Mouse (Mus musculus) heart, embryonic 14.5 days (tissue): ENCODE measurements around the gene Rassf6. TPM values are rescaled to one million over a fixed set of nuclear protein-coding genes. Genes with fewer than 3 reads are reported as not detected.

Experiments
- ATAC-seq: fragments of 200-750 bp; cut with Nextera tagmentation; 2 replicates; pipeline ENCODE4 v1.8.0; 2017; ENCODE audit warnings: low read depth, moderate TSS enrichment; ENCODE audit not compliant: insufficient number of reproducible peaks, insufficient read depth, low FRiP score
- H3K27ac ChIP-seq, 2 experiments: fragments of 200-500 bp in 1 of 2; fragments of 300-500 bp in 1 of 2; sonication (generic) in 1 of 2; replicated peaks in 1 of 2; 2 replicates each; pipeline ENCODE4 v1.5.1; 2012 to 2014; ENCODE audit warnings: low read depth in 2 of 2, low read length in 2 of 2, control low read depth in 1 of 2, mild to moderate bottlenecking in 1 of 2, mixed read lengths in 1 of 2; ENCODE audit not compliant: control insufficient read depth in 1 of 2, insufficient read depth in 1 of 2
- H3K27me3 ChIP-seq: fragments of 300-500 bp; sonication (generic); 2 replicates; pipeline ENCODE4 v1.6.1; 2014; ENCODE audit warnings: mild to moderate bottlenecking, low read length, control low read depth; ENCODE audit not compliant: control insufficient read depth, insufficient read depth
- H3K36me3 ChIP-seq: fragments of 300-500 bp; sonication (generic); 2 replicates; pipeline ENCODE4 v1.6.1; 2014; ENCODE audit warnings: mild to moderate bottlenecking, control low read depth, low read length, mixed read lengths; ENCODE audit not compliant: control insufficient read depth, insufficient read depth
- H3K4me1 ChIP-seq, 2 experiments: fragments of 200-500 bp in 1 of 2; fragments of 300-500 bp in 1 of 2; sonication (generic) in 1 of 2; 2 replicates each; pipeline ENCODE4 v1.6.1; 2012 to 2014; ENCODE audit warnings: low read length in 2 of 2, control low read depth in 1 of 2, mixed read lengths in 1 of 2; ENCODE audit not compliant: control insufficient read depth in 2 of 2, insufficient read depth in 2 of 2
- H3K4me2 ChIP-seq: fragments of 300-500 bp; sonication (generic); 2 replicates; pipeline ENCODE4 v1.6.1; 2014; ENCODE audit warnings: mild to moderate bottlenecking, low read length
- H3K4me3 ChIP-seq, 2 experiments: fragments of 200-500 bp in 1 of 2; fragments of 300-500 bp in 1 of 2; sonication (generic) in 1 of 2; 2 replicates each; pipeline ENCODE4 v1.5.1; 2012 to 2014; ENCODE audit warnings: low read length in 2 of 2, mild to moderate bottlenecking in 2 of 2, control low read depth in 1 of 2, low read depth in 1 of 2, moderate library complexity in 1 of 2; ENCODE audit not compliant: control insufficient read depth in 1 of 2, insufficient read depth in 1 of 2
- H3K9ac ChIP-seq: fragments of 300-500 bp; sonication (generic); 2 replicates; pipeline ENCODE4 v1.6.1; 2014; ENCODE audit warnings: mild to moderate bottlenecking, low read length
- H3K9me3 ChIP-seq: fragments of 300-500 bp; sonication (generic); 2 replicates; pipeline ENCODE4 v1.6.1; 2016; ENCODE audit warnings: low read length, control low read depth; ENCODE audit not compliant: control insufficient read depth
- WGBS: fragments of 180-500 bp; shearing (Covaris S2); extraction: QIAGEN DNeasy Blood & Tissue Kit; methylation state at CpG from one replicate; pipeline ENCODE4 v1.1.7; 2014; 5-methylcytosine and 5-hydroxymethylcytosine counted together
- polyA plus RNA-seq: library from polyadenylated mRNA; unstranded; fragments of >200 nt; fragmentation: Nextera tagmentation; extraction: Ambion mirVana; gene quantifications from 2 replicates; pipeline ENCODE4 v1.2.1, GENCODE M21; 2014

Gene Rassf6
- 0.27 and 0.55 TPM in 2 replicates for polyA plus RNA-seq

GRCm38 (mm10) chr5:90640286-90641217 is at the start of gene Rassf6:
TSS of gene Rassf6 (minus strand) at chr5:90640657.
- Histone ChIP-seq H3K4me2 (peak within 1 kb of the TSS; percentile 83), H3K27ac (no peak within 1 kb of the TSS), H3K27me3 (no peaks in the 10 kb centered on the region), H3K9me3 (no peaks in the 10 kb centered on the region), H3K36me3 (no peaks in the 10 kb centered on the region), H3K4me3 (peak within 1 kb of the TSS; percentile 51 to 54), H3K9ac (peak within 1 kb of the TSS; percentile 59), H3K4me1 (peaks cover 2 to 6% of the 10 kb centered on the region in 2 experiments; a peak in 1 of 4 replicates)
- 7% methylated on average over 26 of the region's 26 CpGs for WGBS
- ATAC-seq: peak; percentile 43; the same call in 1 of the 2 replicates

GRCm38 (mm10) chr5:90689426-90690128 is 49.1 kb upstream of the Rassf6 start:
- no peak overlapping the region for H3K9ac ChIP-seq
- H3K4me3 ChIP-seq: no peak overlapping the region
- no peak overlapping the region for H3K4me2 ChIP-seq
- no peaks in the 10 kb centered on the region for H3K36me3 ChIP-seq
- no peak for ATAC-seq
- no peak overlapping the region for H3K27ac ChIP-seq
- 82% methylated on average over 8 of the region's 8 CpGs for WGBS
- no peaks in the 10 kb centered on the region for H3K4me1 ChIP-seq
- H3K27me3 ChIP-seq: no peaks in the 10 kb centered on the region
- H3K9me3 ChIP-seq: no peaks in the 10 kb centered on the region

- Histone ChIP-seq H3K9me3 (no peaks in the 10 kb centered on the region), H3K36me3 (no peaks in the 10 kb centered on the region), H3K4me3 (no peak overlapping the region), H3K9ac (no peak overlapping the region), H3K4me1 (no peaks in the 10 kb centered on the region), H3K4me2 (no peak overlapping the region), H3K27me3 (no peaks in the 10 kb centered on the region), H3K27ac (no peak overlapping the region)
- 89% methylated on average over 10 of the region's 10 CpGs for WGBS
- no peak for ATAC-seq
Measured at GRCm38 (mm10) chr5:90687913-90688312, 47.5 kb upstream of the Rassf6 start.

- no peaks in the 10 kb centered on the region for H3K4me1 ChIP-seq
- no peaks in the 10 kb centered on the region for H3K36me3 ChIP-seq
- no peaks in the 10 kb centered on the region for H3K27me3 ChIP-seq
- no peak overlapping the region for H3K9ac ChIP-seq
- no peak for ATAC-seq
- no peak overlapping the region for H3K4me2 ChIP-seq
- 48% methylated on average over 4 of the region's 4 CpGs for WGBS
- no peak overlapping the region for H3K4me3 ChIP-seq
- no peak overlapping the region for H3K27ac ChIP-seq
- H3K9me3 ChIP-seq: no peaks in the 10 kb centered on the region
Measured at GRCm38 (mm10) chr5:90684994-90685393, 44.5 kb upstream of the Rassf6 start.

- Histone ChIP-seq H3K4me2 (no peak overlapping the region), H3K36me3 (no peaks in the 10 kb centered on the region), H3K4me3 (no peak overlapping the region), H3K27me3 (no peaks in the 10 kb centered on the region), H3K4me1 (no peaks in the 10 kb centered on the region), H3K9me3 (no peaks in the 10 kb centered on the region), H3K27ac (no peak overlapping the region), H3K9ac (no peak overlapping the region)
- no peak for ATAC-seq
- 75% methylated on average over 4 of the region's 4 CpGs for WGBS
Measured at GRCm38 (mm10) chr5:90681842-90682241, 41.4 kb upstream of the Rassf6 start.

- no peak overlapping the region for H3K27ac ChIP-seq
- no peaks in the 10 kb centered on the region for H3K9me3 ChIP-seq
- WGBS: 79% methylated on average over 2 of the region's 2 CpGs
- no peaks in the 10 kb centered on the region for H3K36me3 ChIP-seq
- no peak overlapping the region for H3K4me3 ChIP-seq
- no peak overlapping the region for H3K9ac ChIP-seq
- no peaks in the 10 kb centered on the region for H3K27me3 ChIP-seq
- no peaks in the 10 kb centered on the region for H3K4me1 ChIP-seq
- ATAC-seq: no peak
- H3K4me2 ChIP-seq: no peak overlapping the region
Measured at GRCm38 (mm10) chr5:90677560-90677959, 37.1 kb upstream of the Rassf6 start.

GRCm38 (mm10) chr5:90661852-90662251 is 21.4 kb upstream of the Rassf6 start:
- WGBS: 53% methylated on average over 8 of the region's 8 CpGs
- H3K4me1 ChIP-seq: no peaks in the 10 kb centered on the region
- no peaks in the 10 kb centered on the region for H3K27me3 ChIP-seq
- no peak for ATAC-seq
- no peaks in the 10 kb centered on the region for H3K9me3 ChIP-seq
- no peaks in the 10 kb centered on the region for H3K36me3 ChIP-seq
- H3K9ac ChIP-seq: no peak overlapping the region
- no peak overlapping the region for H3K27ac ChIP-seq
- H3K4me3 ChIP-seq: no peak overlapping the region
- H3K4me2 ChIP-seq: no peak overlapping the region
